24 mouse cellular contexts compared by ENCODE assay signal in the genomic region with DNA sequence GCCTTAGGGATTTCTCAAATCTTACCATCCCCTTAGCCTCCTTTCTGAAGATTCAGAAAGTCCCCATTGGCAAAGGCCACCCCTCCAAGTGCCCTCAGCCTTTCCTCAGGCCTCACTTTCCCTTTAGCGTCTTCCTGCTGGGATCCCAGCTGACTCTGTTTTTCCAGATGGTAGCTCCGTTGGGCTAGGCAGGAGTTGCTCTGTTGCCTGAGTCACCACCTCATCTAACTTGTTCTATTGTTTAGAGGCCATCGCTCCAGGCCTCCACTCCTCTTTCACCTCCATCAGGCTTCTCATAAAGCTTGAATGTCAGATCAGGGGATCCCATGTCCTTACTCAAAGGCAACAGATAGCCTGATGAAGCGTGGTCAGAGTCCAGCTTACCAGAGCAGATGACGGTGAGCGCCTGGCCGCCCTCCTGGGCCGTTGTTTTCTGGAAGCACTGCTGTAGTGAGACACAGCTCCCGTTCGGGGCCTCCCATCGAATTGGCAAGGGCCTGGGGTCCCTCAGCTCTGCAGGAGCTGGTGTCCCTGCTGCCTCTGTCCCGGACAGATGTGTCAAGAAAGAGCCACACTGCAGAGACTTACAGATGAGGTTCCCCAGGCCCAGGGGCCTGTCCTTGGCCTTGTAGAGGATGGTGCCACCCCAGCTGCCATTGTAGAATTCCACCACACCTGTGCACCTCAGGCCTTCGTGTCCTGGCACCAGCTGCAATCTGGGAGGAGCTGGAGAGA. TPM values are rescaled to one million over a fixed set of nuclear protein-coding genes. Genes with fewer than 3 reads are reported as not detected.
DNase-seq lines count a peak whose midpoint lies in the region; ATAC-seq lines count a peak whose summit lies in the region.
"Had no signal": no experiment of that assay in that cellular context is flagged by ENCODE, and none has a peak within 500 bp of the region (broad histone marks: within the 10 kb centered on the region; RNA-seq: fewer than 3 reads in every experiment).

No protein-coding gene starts in this region.

- no peak overlapping the region for H3K4me2 ChIP-seq in limb, embryonic 12.5 days
- H3K4me2 ChIP-seq: forebrain, embryonic 13.5 days; lung, embryonic 15.5 days had no signal

- peaks cover 7% of the 10 kb centered on the region for H3K27me3 ChIP-seq in limb, embryonic 12.5 days
- H3K27me3 ChIP-seq: forebrain, embryonic 13.5 days; lung, embryonic 15.5 days had no signal

- no peaks in the 10 kb centered on the region for H3K36me3 ChIP-seq in limb, embryonic 12.5 days
- H3K36me3 ChIP-seq: lung, embryonic 15.5 days had no signal

- DNase-seq in cerebellum, adult 11 months, result no peak
- peak; percentile 2 for DNase-seq in thymus, postnatal 14 days
- DNase-seq in thymus, postnatal 10 days (ENCODE audit: low spot score in 2 of 2), result no peak
- DNase-seq in layer of hippocampus, adult 8-10 months (ENCODE audit: low spot score in 2 of 2), result no peak
- DNase-seq in adrenal gland, postnatal 10 days, result no peak
- DNase-seq in kidney, adult 11 months, result no peak
- DNase-seq: adrenal gland, adult 8-10 months; kidney, adult 8-10 months; kidney, postnatal 14 days; lung, postnatal 4 days; spleen, adult 18-20 months had no signal

- no peak overlapping the region for H3K4me3 ChIP-seq in limb, embryonic 12.5 days (replicated peaks)
- H3K4me3 ChIP-seq: forebrain, embryonic 13.5 days; layer of hippocampus, adult 2 months; lung, embryonic 15.5 days; myocyte had no signal

- 0 out of 2 replicates have a peak overlapping the region, but pooled peaks have one; percentile 8 for H3K9ac ChIP-seq in limb, embryonic 12.5 days (replicated peaks)
- H3K9ac ChIP-seq: forebrain, embryonic 13.5 days; liver, embryonic 14.5 days; lung, embryonic 15.5 days had no signal

- H3K4me1 ChIP-seq in limb, embryonic 12.5 days (replicated peaks), result peaks cover 20% of the 10 kb centered on the region

- peak; percentile 15; the same call in 1 of the 2 replicates for ATAC-seq in cerebellum, adult (ENCODE audit: insufficient number of reproducible peaks, low FRiP score, low TSS enrichment)
- ATAC-seq in limb, embryonic 12.5 days (ENCODE audit: insufficient number of reproducible peaks, insufficient read depth, low FRiP score, low TSS enrichment, low read depth), result no peak
- ATAC-seq: forebrain, embryonic 13.5 days had no signal

- no peaks in the 10 kb centered on the region for H3K9me3 ChIP-seq in limb, embryonic 12.5 days
- H3K9me3 ChIP-seq: forebrain, embryonic 13.5 days; lung, embryonic 15.5 days had no signal

- 77% methylated on average over 13 of the region's 13 CpGs for WGBS in limb, embryonic 12.5 days

- H3K27ac ChIP-seq in limb, embryonic 12.5 days, result no peak overlapping the region
- H3K27ac ChIP-seq: forebrain, embryonic 13.5 days; layer of hippocampus, adult 2 months; liver, embryonic 14.5 days; lung, embryonic 15.5 days had no signal

RNA-seq across cellular contexts. Expression of a gene that starts 14.0 kb away (rescaled TPM):
- polyA plus RNA-seq in limb, embryonic 12.5 days (2016; fragmentation: Nextera tagmentation; extraction: Ambion mirVana), result 0.10 and 0.18 TPM in 2 replicates
- under 1 TPM in 3 of 4 experiments, not detected in 1; 0.14 to 0.59 (median 0.58) TPM for total RNA-seq in layer of hippocampus, adult 8-10 months (2022)
- 1 to 10 TPM; 2.5 to 2.8 TPM for total RNA-seq in adrenal gland, postnatal 10 days (2021)
- total RNA-seq: layer of hippocampus, adult 2 months had no signal
- polyA plus RNA-seq: forebrain, embryonic 13.5 days; limb, embryonic 11.5 days; myocyte had no signal

RNA-seq across cellular contexts. Expression of a gene that starts 36.3 kb away (rescaled TPM):
- polyA plus RNA-seq in limb, embryonic 12.5 days (2016; fragmentation: Nextera tagmentation; extraction: Ambion mirVana), result 27.6 and 33.4 TPM in 2 replicates
- 10 to 100 TPM; 18.0 to 22.6 (median 20.7) TPM for total RNA-seq in layer of hippocampus, adult 8-10 months (2022)
- 10 to 100 TPM; 18.9 to 21.5 TPM for total RNA-seq in adrenal gland, postnatal 10 days (2021)

RNA-seq across cellular contexts. Expression of a gene that starts 46.9 kb away (rescaled TPM):
- polyA plus RNA-seq in limb, embryonic 12.5 days (2016; fragmentation: Nextera tagmentation; extraction: Ambion mirVana), result not detected in 2 replicates
- total RNA-seq in layer of hippocampus, adult 8-10 months (2022), result not detected
- total RNA-seq in adrenal gland, postnatal 10 days (2021), result not detected
- total RNA-seq: adrenal gland, adult 8-10 months; gastrocnemius, postnatal 4 days; hematopoietic stem cell, adult 5-6 weeks; layer of hippocampus, adult 2 months; left cerebral cortex, adult 18-20 months had no signal
- polyA plus RNA-seq: forebrain, embryonic 13.5 days; heart, embryonic 16.5 days; limb, embryonic 11.5 days; lung, embryonic 15.5 days; neural tube, embryonic 14.5 days had no signal
